Mouse (Mus musculus): ENCODE results near the gene Phlpp1.

- TF ChIP-seq CTCF (IDR thresholded peaks at IDR 0.05; ENCODE audit: low read depth, low read length) = no peak
- no peak for TF ChIP-seq POLR2A (IDR thresholded peaks at IDR 0.05; ENCODE audit: borderline replicate concordance, low read depth, low read length)
Observed at GRCm38 (mm10) chr1:106159667-106160066, 11.9 kb upstream of the Phlpp1 start.

Measured in bone marrow macrophage, adult 2 months (primary cell).